Mouse (Mus musculus): ENCODE results near the gene Cryge.
"Not testable (repeated sequence)": the region's sequence is repeated elsewhere in the genome, so short reads cannot be mapped to it uniquely, and the experiment has no call there.

Cryge gene

GRCm38 (mm10) chr1:65050952-65051351 lies at the start of gene Cryge:
Gene Cryge, minus strand, starts transcription at chr1:65051149.
- DNase-seq (ENCODE audit: extremely low read depth, low read depth) = not testable (repeated sequence)

GRCm38 (mm10) chr1:65096953-65097352 lies 46.0 kb upstream of the Cryge start:
- DNase-seq (ENCODE audit: extremely low read depth, low read depth) = no peak

- DNase-seq (ENCODE audit: extremely low read depth, low read depth) = no peak
Measured at GRCm38 (mm10) chr1:65091566-65091965, 40.6 kb upstream of the Cryge start.

GRCm38 (mm10) chr1:65090370-65090769 lies 39.4 kb upstream of the Cryge start:
- DNase-seq (ENCODE audit: extremely low read depth, low read depth) = no peak

- DNase-seq (ENCODE audit: extremely low read depth, low read depth) = peak; percentile 47
Measured at GRCm38 (mm10) chr1:65088567-65089356, 37.8 kb upstream of the Cryge start.

- DNase-seq (ENCODE audit: extremely low read depth, low read depth) = no peak
Measured at GRCm38 (mm10) chr1:65082188-65082587, 31.2 kb upstream of the Cryge start, which contains the start of gene Crygb. Gene Crygb, minus strand, starts transcription at chr1:65082288.

- no peak for DNase-seq (ENCODE audit: extremely low read depth, low read depth)
Measured at GRCm38 (mm10) chr1:65075607-65076006, 24.7 kb upstream of the Cryge start.

GRCm38 (mm10) chr1:65073589-65073988 lies 22.6 kb upstream of the Cryge start, which contains the start of gene Crygc:
Gene Crygc, minus strand, starts transcription at chr1:65073689.
- DNase-seq (ENCODE audit: extremely low read depth, low read depth) = no peak

GRCm38 (mm10) chr1:65067842-65068241 lies 16.9 kb upstream of the Cryge start:
- no peak for DNase-seq (ENCODE audit: extremely low read depth, low read depth)

- no peak for DNase-seq (ENCODE audit: extremely low read depth, low read depth)
Measured at GRCm38 (mm10) chr1:65064201-65064600, 13.3 kb upstream of the Cryge start.

GRCm38 (mm10) chr1:65063352-65063751 lies 12.4 kb upstream of the Cryge start, which contains the start of gene Crygd:
Gene Crygd, minus strand, starts transcription at chr1:65063452.
- DNase-seq (ENCODE audit: extremely low read depth, low read depth) = no peak

- no peak for DNase-seq (ENCODE audit: extremely low read depth, low read depth)
Measured at GRCm38 (mm10) chr1:65052140-65052539, 1.2 kb upstream of the Cryge start.

GRCm38 (mm10) chr1:65051696-65052095 lies 747 bp upstream of the Cryge start:
- DNase-seq (ENCODE audit: extremely low read depth, low read depth) = no peak

GRCm38 (mm10) chr1:65048781-65049180 lies 2.2 kb downstream of the Cryge start:
- no peak for DNase-seq (ENCODE audit: extremely low read depth, low read depth)

GRCm38 (mm10) chr1:65046401-65047109 lies 4.4 kb downstream of the Cryge start:
- peak; percentile 20 for DNase-seq (ENCODE audit: extremely low read depth, low read depth)

GRCm38 (mm10) chr1:65043433-65043832 lies 7.5 kb downstream of the Cryge start:
- DNase-seq (ENCODE audit: extremely low read depth, low read depth) = no peak

- no peak for DNase-seq (ENCODE audit: extremely low read depth, low read depth)
Measured at GRCm38 (mm10) chr1:65041837-65042236, 9.1 kb downstream of the Cryge start.

GRCm38 (mm10) chr1:65040806-65041205 lies 10.1 kb downstream of the Cryge start:
- no peak for DNase-seq (ENCODE audit: extremely low read depth, low read depth)

- DNase-seq (ENCODE audit: extremely low read depth, low read depth) = no peak
Measured at GRCm38 (mm10) chr1:65039679-65040078, 11.3 kb downstream of the Cryge start.

GRCm38 (mm10) chr1:65037542-65037941 lies 13.4 kb downstream of the Cryge start:
- DNase-seq (ENCODE audit: extremely low read depth, low read depth) = no peak

GRCm38 (mm10) chr1:65035513-65035912 lies 15.4 kb downstream of the Cryge start:
- no peak for DNase-seq (ENCODE audit: extremely low read depth, low read depth)

GRCm38 (mm10) chr1:65032641-65033040 lies 18.3 kb downstream of the Cryge start, which contains the start of gene Akr1cl:
Gene Akr1cl, minus strand, starts transcription at chr1:65032759.
- no peak for DNase-seq (ENCODE audit: extremely low read depth, low read depth)
